Mouse (Mus musculus): ENCODE data around the gene Olfr1189. TPM values are rescaled to one million over a fixed set of nuclear protein-coding genes. Genes with fewer than 3 reads are reported as not detected.
"Not testable (repeated sequence)": the region's sequence is repeated elsewhere in the genome, so short reads cannot be mapped to it uniquely, and the experiment has no call there.

Gene Olfr1189
- polyA plus RNA-seq (2015; fragmentation: Nextera tagmentation; extraction: Ambion mirVana): not detected in 2 replicates

- H3K9me3 ChIP-seq (replicated peaks; ENCODE audit: control insufficient read depth, low read length, poor library complexity, severe bottlenecking): no peaks in the 10 kb centered on the region
- no peak for ATAC-seq
- no peaks in the 10 kb centered on the region for H3K4me1 ChIP-seq (ENCODE audit: control insufficient read depth, insufficient read depth, low read length)
- no peaks in the 10 kb centered on the region for H3K36me3 ChIP-seq (ENCODE audit: control insufficient read depth, insufficient read depth, low read length)
- no peaks in the 10 kb centered on the region for H3K27me3 ChIP-seq (ENCODE audit: control insufficient read depth, insufficient read depth, low read depth, low read length)
- no peak within 1 kb of the TSS for H3K4me2 ChIP-seq (ENCODE audit: low read length)
- no peak within 1 kb of the TSS for H3K27ac ChIP-seq (ENCODE audit: low read length)
- H3K9ac ChIP-seq (ENCODE audit: low read depth, low read length): no peak within 1 kb of the TSS
- H3K4me3 ChIP-seq (ENCODE audit: low read depth, low read length): no peak within 1 kb of the TSS
Observed at GRCm38 (mm10) chr2:88586154-88586553, at the start of gene Olfr1189. Gene Olfr1189 (plus strand): TSS chr2:88586454.

- H3K4me1 ChIP-seq (ENCODE audit: control insufficient read depth, insufficient read depth, low read length): no peaks in the 10 kb centered on the region
- no peak for ATAC-seq
- no peak within 1 kb of the TSS for H3K4me3 ChIP-seq (ENCODE audit: low read depth, low read length)
Observed at GRCm38 (mm10) chr2:88556635-88557034, 29.6 kb upstream of the Olfr1189 start, which contains the start of gene Olfr1188. Gene Olfr1188 (plus strand): TSS chr2:88556935.

GRCm38 (mm10) chr2:88572696-88573095 is 13.6 kb upstream of the Olfr1189 start:
- not testable (repeated sequence) for H3K27ac ChIP-seq (ENCODE audit: low read length); H3K36me3 ChIP-seq (ENCODE audit: control insufficient read depth, insufficient read depth, low read length); H3K9ac ChIP-seq (ENCODE audit: low read depth, low read length); H3K9me3 ChIP-seq (replicated peaks; ENCODE audit: control insufficient read depth, low read length, poor library complexity, severe bottlenecking); H3K4me3 ChIP-seq (ENCODE audit: low read depth, low read length); H3K4me2 ChIP-seq (ENCODE audit: low read length); H3K27me3 ChIP-seq (ENCODE audit: control insufficient read depth, insufficient read depth, low read depth, low read length); ATAC-seq; H3K4me1 ChIP-seq (ENCODE audit: control insufficient read depth, insufficient read depth, low read length)
- WGBS: 95% methylated on average over 12 of the region's 12 CpGs

More at GRCm38 (mm10) chr2:88556635-88557034, 29.6 kb upstream of the Olfr1189 start, which contains the start of gene Olfr1188:
- 96% methylated on average over 2 of the region's 2 CpGs for WGBS
- Histone ChIP-seq H3K36me3 (ENCODE audit: control insufficient read depth, insufficient read depth, low read length) (no peaks in the 10 kb centered on the region), H3K4me2 (ENCODE audit: low read length) (no peak within 1 kb of the TSS), H3K9me3 (replicated peaks; ENCODE audit: control insufficient read depth, low read length, poor library complexity, severe bottlenecking) (no peaks in the 10 kb centered on the region), H3K27ac (ENCODE audit: low read length) (no peak within 1 kb of the TSS), H3K27me3 (ENCODE audit: control insufficient read depth, insufficient read depth, low read depth, low read length) (no peaks in the 10 kb centered on the region), H3K9ac (ENCODE audit: low read depth, low read length) (no peak within 1 kb of the TSS)

GRCm38 (mm10) chr2:88640242-88640641 is 54.0 kb downstream of the Olfr1189 start, which contains the start of gene Olfr1191-ps1:
Gene Olfr1191-ps1 (plus strand): TSS chr2:88640542.
- not testable (repeated sequence) for H3K4me1 ChIP-seq (ENCODE audit: control insufficient read depth, insufficient read depth, low read length); H3K9ac ChIP-seq (ENCODE audit: low read depth, low read length); H3K36me3 ChIP-seq (ENCODE audit: control insufficient read depth, insufficient read depth, low read length); H3K4me3 ChIP-seq (ENCODE audit: low read depth, low read length); H3K27ac ChIP-seq (ENCODE audit: low read length); H3K9me3 ChIP-seq (replicated peaks; ENCODE audit: control insufficient read depth, low read length, poor library complexity, severe bottlenecking); ATAC-seq; H3K4me2 ChIP-seq (ENCODE audit: low read length); H3K27me3 ChIP-seq (ENCODE audit: control insufficient read depth, insufficient read depth, low read depth, low read length)
- WGBS: 97% methylated on average over 1 of the region's 1 CpGs

Other genes starting within 250 kb of the Olfr1189 start
- gene Olfr1176, start 249.7 kb upstream of the Olfr1189 start, polyA plus RNA-seq (2015; fragmentation: Nextera tagmentation; extraction: Ambion mirVana): not detected in 2 replicates
- not detected in 2 replicates for gene Olfr1177-ps, start 240.0 kb upstream of the Olfr1189 start, polyA plus RNA-seq (2015; fragmentation: Nextera tagmentation; extraction: Ambion mirVana)
- not detected in 2 replicates for gene Olfr1178, start 199.4 kb upstream of the Olfr1189 start, polyA plus RNA-seq (2015; fragmentation: Nextera tagmentation; extraction: Ambion mirVana)
- gene Olfr1179, start 180.0 kb upstream of the Olfr1189 start, polyA plus RNA-seq (2015; fragmentation: Nextera tagmentation; extraction: Ambion mirVana): not detected in 2 replicates
- not detected in 2 replicates for gene Olfr1180, start 167.3 kb upstream of the Olfr1189 start, polyA plus RNA-seq (2015; fragmentation: Nextera tagmentation; extraction: Ambion mirVana)
- gene Olfr1181, start 160.3 kb upstream of the Olfr1189 start, polyA plus RNA-seq (2015; fragmentation: Nextera tagmentation; extraction: Ambion mirVana): not detected in 2 replicates
- gene Gm13757, start 137.3 kb upstream of the Olfr1189 start, polyA plus RNA-seq (2015; fragmentation: Nextera tagmentation; extraction: Ambion mirVana): not detected in 2 replicates
- not detected in 2 replicates for gene Olfr1183, start 131.6 kb upstream of the Olfr1189 start, polyA plus RNA-seq (2015; fragmentation: Nextera tagmentation; extraction: Ambion mirVana)
- gene Olfr1184, start 102.9 kb upstream of the Olfr1189 start, polyA plus RNA-seq (2015; fragmentation: Nextera tagmentation; extraction: Ambion mirVana): not detected in 2 replicates
- gene Olfr1185-ps1, start 93.1 kb upstream of the Olfr1189 start, polyA plus RNA-seq (2015; fragmentation: Nextera tagmentation; extraction: Ambion mirVana): not detected in 2 replicates
- not detected in 2 replicates for gene Olfr1186, start 67.9 kb upstream of the Olfr1189 start, polyA plus RNA-seq (2015; fragmentation: Nextera tagmentation; extraction: Ambion mirVana)
- not detected in 2 replicates for gene Olfr1188, start 29.5 kb upstream of the Olfr1189 start, polyA plus RNA-seq (2015; fragmentation: Nextera tagmentation; extraction: Ambion mirVana)
- gene Olfr1191-ps1, start 54.1 kb downstream of the Olfr1189 start, polyA plus RNA-seq (2015; fragmentation: Nextera tagmentation; extraction: Ambion mirVana): not detected in 2 replicates
- not detected in 2 replicates for gene Olfr1192-ps1, start 62.1 kb downstream of the Olfr1189 start, polyA plus RNA-seq (2015; fragmentation: Nextera tagmentation; extraction: Ambion mirVana)
- gene Olfr1193, start 89.2 kb downstream of the Olfr1189 start, polyA plus RNA-seq (2015; fragmentation: Nextera tagmentation; extraction: Ambion mirVana): not detected in 2 replicates
- not detected in 2 replicates for gene Olfr1195, start 102.7 kb downstream of the Olfr1189 start, polyA plus RNA-seq (2015; fragmentation: Nextera tagmentation; extraction: Ambion mirVana)
- not detected in 2 replicates for gene Olfr1196, start 118.1 kb downstream of the Olfr1189 start, polyA plus RNA-seq (2015; fragmentation: Nextera tagmentation; extraction: Ambion mirVana)
- not detected in 2 replicates for gene Olfr1197, start 145.9 kb downstream of the Olfr1189 start, polyA plus RNA-seq (2015; fragmentation: Nextera tagmentation; extraction: Ambion mirVana)
- gene Olfr1198, start 164.9 kb downstream of the Olfr1189 start, polyA plus RNA-seq (2015; fragmentation: Nextera tagmentation; extraction: Ambion mirVana): not detected in 2 replicates
- not detected in 2 replicates for gene Olfr1199, start 174.0 kb downstream of the Olfr1189 start, polyA plus RNA-seq (2015; fragmentation: Nextera tagmentation; extraction: Ambion mirVana)
- not detected in 2 replicates for gene Olfr1200, start 184.0 kb downstream of the Olfr1189 start, polyA plus RNA-seq (2015; fragmentation: Nextera tagmentation; extraction: Ambion mirVana)
- gene Olfr1201, start 206.6 kb downstream of the Olfr1189 start, polyA plus RNA-seq (2015; fragmentation: Nextera tagmentation; extraction: Ambion mirVana): not detected in 2 replicates
- gene Olfr1202, start 228.0 kb downstream of the Olfr1189 start, polyA plus RNA-seq (2015; fragmentation: Nextera tagmentation; extraction: Ambion mirVana): not detected in 2 replicates
- not detected in 2 replicates for gene Olfr1205, start 243.3 kb downstream of the Olfr1189 start, polyA plus RNA-seq (2015; fragmentation: Nextera tagmentation; extraction: Ambion mirVana)

Measured in midbrain, embryonic 16.5 days (tissue).